Mouse (Mus musculus) forebrain, embryonic 15.5 days (tissue): Measurements from ENCODE around the gene Mpzl3. TPM values are rescaled to one million over a fixed set of nuclear protein-coding genes. Genes with fewer than 3 reads are reported as not detected.

Experiments used
- ATAC-seq: fragments of 200-750 bp; cut with Nextera tagmentation; replicated peaks from 2 replicates; pipeline ENCODE4 v1.8.0; 2017; ENCODE audit warnings: mild to moderate bottlenecking, moderate TSS enrichment, moderate library complexity
- H3K27ac ChIP-seq: fragments of 300-500 bp; sonication (generic); replicated peaks from 2 replicates; pipeline ENCODE4 v1.5.1; 2015; ENCODE audit warnings: mild to moderate bottlenecking, inconsistent platforms
- H3K27me3 ChIP-seq: fragments of 300-500 bp; sonication (generic); 2 replicates; pipeline ENCODE4 v1.6.1; 2015; ENCODE audit warnings: inconsistent platforms
- H3K36me3 ChIP-seq: fragments of 300-500 bp; sonication (generic); 2 replicates; pipeline ENCODE4 v1.6.1; 2015; ENCODE audit warnings: mild to moderate bottlenecking, inconsistent platforms
- H3K4me1 ChIP-seq: fragments of 300-500 bp; sonication (generic); 2 replicates; pipeline ENCODE4 v1.6.1; 2015; ENCODE audit warnings: inconsistent platforms
- H3K4me2 ChIP-seq: fragments of 300-500 bp; sonication (generic); replicated peaks from 2 replicates; pipeline ENCODE4 v1.6.1; 2015; ENCODE audit warnings: mild to moderate bottlenecking, inconsistent platforms
- H3K4me3 ChIP-seq: fragments of 300-500 bp; sonication (generic); 2 replicates; pipeline ENCODE4 v1.5.1; 2015; ENCODE audit warnings: mild to moderate bottlenecking, inconsistent platforms
- H3K9ac ChIP-seq: fragments of 300-500 bp; sonication (generic); replicated peaks from 2 replicates; pipeline ENCODE4 v1.6.1; 2015; ENCODE audit warnings: mild to moderate bottlenecking, inconsistent platforms
- H3K9me3 ChIP-seq: fragments of 300-500 bp; sonication (generic); 2 replicates; pipeline ENCODE4 v1.6.1; 2016; ENCODE audit warnings: inconsistent platforms
- WGBS: fragments of 180-500 bp; shearing (Covaris S2); methylation state at CpG from one replicate; pipeline ENCODE4 v1.1.7; 2015; ENCODE audit warnings: mixed read lengths; 5-methylcytosine and 5-hydroxymethylcytosine counted together
- polyA plus RNA-seq: library from polyadenylated mRNA; unstranded; fragments of >200 nt; fragmentation: Nextera tagmentation; extraction: Ambion mirVana; gene quantifications from 2 replicates; pipeline ENCODE4 v1.2.1, GENCODE M21; 2015

Gene Mpzl3
- polyA plus RNA-seq: 1.1 and 1.5 TPM in 2 replicates

GRCm38 (mm10) chr9:45055082-45055713 is at the start of gene Mpzl3:
Gene Mpzl3 (plus strand): TSS chr9:45055186.
- Histone ChIP-seq H3K36me3 (no peaks in the 10 kb centered on the region), H3K9me3 (no peaks in the 10 kb centered on the region), H3K4me1 (peaks cover 5% of the 10 kb centered on the region), H3K4me3 (peak within 1 kb of the TSS; percentile 73), H3K4me2 (peak within 1 kb of the TSS; percentile 62), H3K27me3 (peaks cover 43% of the 10 kb centered on the region), H3K9ac (peak within 1 kb of the TSS; percentile 52), H3K27ac (peak within 1 kb of the TSS; percentile 99)
- ATAC-seq: peak; percentile 98
- under 1% methylated on average over 33 of the region's 33 CpGs for WGBS

GRCm38 (mm10) chr9:45007404-45007803 is 47.6 kb upstream of the Mpzl3 start:
- ATAC-seq: no peak
- no peak overlapping the region for H3K4me2 ChIP-seq
- WGBS: 78% methylated on average over 12 of the region's 12 CpGs
- H3K36me3 ChIP-seq: no peaks in the 10 kb centered on the region
- H3K27me3 ChIP-seq: no peaks in the 10 kb centered on the region
- no peak overlapping the region for H3K27ac ChIP-seq
- H3K4me3 ChIP-seq: no peak overlapping the region
- H3K4me1 ChIP-seq: no peaks in the 10 kb centered on the region
- no peaks in the 10 kb centered on the region for H3K9me3 ChIP-seq
- no peak overlapping the region for H3K9ac ChIP-seq

- 76% methylated on average over 4 of the region's 4 CpGs for WGBS
- H3K4me3 ChIP-seq: no peak overlapping the region
- no peak overlapping the region for H3K27ac ChIP-seq
- H3K9me3 ChIP-seq: no peaks in the 10 kb centered on the region
- no peak for ATAC-seq
- H3K9ac ChIP-seq: no peak overlapping the region
- no peaks in the 10 kb centered on the region for H3K4me1 ChIP-seq
- no peaks in the 10 kb centered on the region for H3K36me3 ChIP-seq
- H3K4me2 ChIP-seq: no peak overlapping the region
- H3K27me3 ChIP-seq: no peaks in the 10 kb centered on the region
Observed at GRCm38 (mm10) chr9:45008342-45008741, 46.6 kb upstream of the Mpzl3 start.

GRCm38 (mm10) chr9:45009180-45010078 is 45.6 kb upstream of the Mpzl3 start, which contains the start of gene Cd3e:
Gene Cd3e (minus strand): TSS chr9:45009627.
- Histone ChIP-seq H3K4me1 (no peaks in the 10 kb centered on the region), H3K9me3 (no peaks in the 10 kb centered on the region), H3K36me3 (no peaks in the 10 kb centered on the region), H3K9ac (no peak within 1 kb of the TSS), H3K4me3 (no peak within 1 kb of the TSS), H3K27me3 (no peaks in the 10 kb centered on the region), H3K4me2 (no peak within 1 kb of the TSS), H3K27ac (no peak within 1 kb of the TSS)
- no peak for ATAC-seq
- 84% methylated on average over 19 of the region's 19 CpGs for WGBS

- no peak for ATAC-seq
- Histone ChIP-seq H3K9me3 (no peaks in the 10 kb centered on the region), H3K27ac (no peak overlapping the region), H3K27me3 (no peaks in the 10 kb centered on the region), H3K9ac (no peak overlapping the region), H3K4me2 (no peak overlapping the region), H3K4me3 (no peak overlapping the region), H3K4me1 (no peaks in the 10 kb centered on the region), H3K36me3 (no peaks in the 10 kb centered on the region)
- 85% methylated on average over 4 of the region's 4 CpGs for WGBS
Observed at GRCm38 (mm10) chr9:45010461-45010860, 44.5 kb upstream of the Mpzl3 start.

- no peaks in the 10 kb centered on the region for H3K9me3 ChIP-seq
- no peaks in the 10 kb centered on the region for H3K4me1 ChIP-seq
- no peak for ATAC-seq
- H3K27me3 ChIP-seq: peaks cover 3% of the 10 kb centered on the region; the same call in 1 of the 2 replicates
- H3K27ac ChIP-seq: no peak overlapping the region
- no peak overlapping the region for H3K4me2 ChIP-seq
- H3K4me3 ChIP-seq: no peak overlapping the region
- no peak overlapping the region for H3K9ac ChIP-seq
- WGBS: 62% methylated on average over 6 of the region's 6 CpGs
- H3K36me3 ChIP-seq: no peaks in the 10 kb centered on the region
Observed at GRCm38 (mm10) chr9:45011291-45011690, 43.7 kb upstream of the Mpzl3 start.

GRCm38 (mm10) chr9:45014879-45015278 is 40.1 kb upstream of the Mpzl3 start:
- Histone ChIP-seq H3K36me3 (no peaks in the 10 kb centered on the region), H3K9me3 (no peaks in the 10 kb centered on the region), H3K4me3 (no peak overlapping the region), H3K27ac (no peak overlapping the region), H3K9ac (no peak overlapping the region), H3K4me2 (no peak overlapping the region), H3K27me3 (peaks cover 3% of the 10 kb centered on the region; the same call in 1 of the 2 replicates), H3K4me1 (no peaks in the 10 kb centered on the region)
- ATAC-seq: no peak
- 55% methylated on average over 2 of the region's 2 CpGs for WGBS

GRCm38 (mm10) chr9:45015841-45016240 is 39.1 kb upstream of the Mpzl3 start:
- no peak for ATAC-seq
- H3K9ac ChIP-seq: no peak overlapping the region
- WGBS: 71% methylated on average over 3 of the region's 3 CpGs

GRCm38 (mm10) chr9:45018031-45018430 is 37.0 kb upstream of the Mpzl3 start:
- Histone ChIP-seq H3K9me3 (no peaks in the 10 kb centered on the region), H3K27ac (no peak overlapping the region), H3K4me3 (no peak overlapping the region), H3K4me1 (no peaks in the 10 kb centered on the region), H3K27me3 (peaks cover 3% of the 10 kb centered on the region; the same call in 1 of the 2 replicates), H3K36me3 (no peaks in the 10 kb centered on the region), H3K9ac (no peak overlapping the region), H3K4me2 (no peak overlapping the region)
- no peak for ATAC-seq
- 83% methylated on average over 11 of the region's 11 CpGs for WGBS

More at GRCm38 (mm10) chr9:45015841-45016240, 39.1 kb upstream of the Mpzl3 start:
- no peaks in the 10 kb centered on the region for H3K36me3 ChIP-seq
- no peaks in the 10 kb centered on the region for H3K9me3 ChIP-seq
- peaks cover 3% of the 10 kb centered on the region; the same call in 1 of the 2 replicates for H3K27me3 ChIP-seq
- no peak overlapping the region for H3K4me3 ChIP-seq
- no peaks in the 10 kb centered on the region for H3K4me1 ChIP-seq
- no peak overlapping the region for H3K4me2 ChIP-seq
- H3K27ac ChIP-seq: no peak overlapping the region

- no peak for ATAC-seq
- Histone ChIP-seq H3K4me3 (no peak overlapping the region), H3K4me1 (no peaks in the 10 kb centered on the region), H3K27me3 (no peaks in the 10 kb centered on the region), H3K27ac (no peak overlapping the region), H3K4me2 (no peak overlapping the region), H3K9ac (no peak overlapping the region), H3K9me3 (no peaks in the 10 kb centered on the region), H3K36me3 (no peaks in the 10 kb centered on the region)
- WGBS: 17% methylated on average over 3 of the region's 3 CpGs
Observed at GRCm38 (mm10) chr9:45022800-45023199, 32.2 kb upstream of the Mpzl3 start.

GRCm38 (mm10) chr9:45023638-45024037 is 31.3 kb upstream of the Mpzl3 start:
- Histone ChIP-seq H3K4me1 (no peaks in the 10 kb centered on the region), H3K9ac (no peak overlapping the region), H3K4me3 (no peak overlapping the region), H3K27ac (no peak overlapping the region), H3K9me3 (no peaks in the 10 kb centered on the region), H3K27me3 (no peaks in the 10 kb centered on the region), H3K36me3 (no peaks in the 10 kb centered on the region), H3K4me2 (no peak overlapping the region)
- 67% methylated on average over 3 of the region's 3 CpGs for whole genome bisulfite sequencing
- ATAC-seq: no peak

GRCm38 (mm10) chr9:45024187-45024586 is 30.8 kb upstream of the Mpzl3 start:
- H3K9me3 ChIP-seq: no peaks in the 10 kb centered on the region
- H3K36me3 ChIP-seq: no peaks in the 10 kb centered on the region
- WGBS: 84% methylated on average over 2 of the region's 2 CpGs
- no peak overlapping the region for H3K4me3 ChIP-seq
- H3K4me2 ChIP-seq: no peak overlapping the region
- no peak overlapping the region for H3K27ac ChIP-seq
- no peak overlapping the region for H3K9ac ChIP-seq
- no peaks in the 10 kb centered on the region for H3K4me1 ChIP-seq
- no peak for ATAC-seq
- no peaks in the 10 kb centered on the region for H3K27me3 ChIP-seq
